In genomic region chr2:31741728-31742127, GRCm38 (mm10) we compare ENCODE assay signal across 17 mouse cellular contexts. TPM values are rescaled to one million over a fixed set of nuclear protein-coding genes. Genes with fewer than 3 reads are reported as not detected.
DNase-seq lines count a peak whose midpoint lies in the region; ATAC-seq lines count a peak whose summit lies in the region.
"Had no signal": no experiment of that assay in that cellular context is flagged by ENCODE, and none has a peak within 500 bp of the region (broad histone marks: within the 10 kb centered on the region; RNA-seq: fewer than 3 reads in every experiment).

No protein-coding gene starts in this region.

- no peak overlapping the region; the same call in 1 of the 2 replicates for H3K27ac ChIP-seq in embryonic facial prominence, embryonic 14.5 days (replicated peaks; ENCODE audit: low read depth, low read length)
- H3K27ac ChIP-seq in embryonic facial prominence, embryonic 10.5 days (replicated peaks), result no peak overlapping the region
- peak overlapping the region in 1 of 2 experiments; percentile 67; a peak in 2 of 4 replicates for H3K27ac ChIP-seq in heart, embryonic 14.5 days (replicated peaks in 1 of 2; ENCODE audit: control insufficient read depth in 1 of 2, insufficient read depth in 1 of 2, low read depth in 2 of 2, low read length in 2 of 2)
- H3K27ac ChIP-seq in midbrain, embryonic 12.5 days (replicated peaks), result 0 out of 2 replicates have a peak overlapping the region, but pooled peaks have one; percentile 10
- no peak overlapping the region for H3K27ac ChIP-seq in midbrain, embryonic 11.5 days (ENCODE audit: low read depth, low read length)
- H3K27ac ChIP-seq: hindbrain, embryonic 14.5 days; limb, embryonic 12.5 days; liver, embryonic 15.5 days; midbrain, embryonic 10.5 days had no signal

- no peaks in the 10 kb centered on the region for H3K36me3 ChIP-seq in embryonic facial prominence, embryonic 14.5 days (ENCODE audit: control insufficient read depth, insufficient read depth, low read length)
- H3K36me3 ChIP-seq in embryonic facial prominence, embryonic 10.5 days (replicated peaks), result peaks cover 3% of the 10 kb centered on the region; the same call in 1 of the 2 replicates
- H3K36me3 ChIP-seq in heart, embryonic 14.5 days (ENCODE audit: control insufficient read depth, insufficient read depth, low read length), result no peaks in the 10 kb centered on the region
- H3K36me3 ChIP-seq in midbrain, embryonic 12.5 days, result no peaks in the 10 kb centered on the region; the same call in 1 of the 2 replicates
- no peaks in the 10 kb centered on the region for H3K36me3 ChIP-seq in midbrain, embryonic 11.5 days (ENCODE audit: control insufficient read depth, insufficient read depth, low read length)
- H3K36me3 ChIP-seq: liver, embryonic 15.5 days; midbrain, embryonic 10.5 days had no signal

- H3K4me3 ChIP-seq in embryonic facial prominence, embryonic 14.5 days (ENCODE audit: low read depth, low read length), result no peak overlapping the region
- no peak overlapping the region for H3K4me3 ChIP-seq in embryonic facial prominence, embryonic 10.5 days
- H3K4me3 ChIP-seq in heart, embryonic 14.5 days (ENCODE audit: control insufficient read depth in 1 of 2, insufficient read depth in 1 of 2, low read depth in 1 of 2, low read length in 2 of 2), result no peak overlapping the region
- no peak overlapping the region for H3K4me3 ChIP-seq in midbrain, embryonic 12.5 days
- no peak overlapping the region for H3K4me3 ChIP-seq in midbrain, embryonic 11.5 days (ENCODE audit: low read depth, low read length)
- H3K4me3 ChIP-seq: erythroblast, embryonic 14.5 days; limb, embryonic 12.5 days; liver, embryonic 15.5 days; midbrain, embryonic 10.5 days had no signal

- no peak for DNase-seq in embryonic facial prominence, embryonic 14.5 days (ENCODE audit: low spot score)
- DNase-seq in embryonic facial prominence, embryonic 10.5 days (ENCODE audit: low spot score), result no peak
- no peak for DNase-seq in heart, postnatal 4 days
- DNase-seq in midbrain, embryonic 11.5 days (ENCODE audit: low spot score, missing footprints), result no peak
- DNase-seq in adrenal gland, adult 2 months, result no peak
- DNase-seq: cerebellum, adult 11-12 months; kidney, adult 2 months; kidney, postnatal 4 days had no signal

- peak overlapping the region; percentile 30; the same call in 1 of the 2 replicates for H3K9ac ChIP-seq in embryonic facial prominence, embryonic 14.5 days (ENCODE audit: low read depth, low read length)
- peak overlapping the region; percentile 3; the same call in 1 of the 2 replicates for H3K9ac ChIP-seq in heart, embryonic 14.5 days (ENCODE audit: low read length)
- H3K9ac ChIP-seq in midbrain, embryonic 12.5 days (replicated peaks), result no peak overlapping the region
- H3K9ac ChIP-seq in midbrain, embryonic 11.5 days (ENCODE audit: low read length), result no peak overlapping the region
- H3K9ac ChIP-seq: hindbrain, embryonic 14.5 days; limb, embryonic 12.5 days; liver, embryonic 15.5 days had no signal

- no peak overlapping the region for H3K4me2 ChIP-seq in embryonic facial prominence, embryonic 14.5 days (ENCODE audit: low read depth, low read length)
- 0 out of 2 replicates have a peak overlapping the region, but pooled peaks have one; percentile 2 for H3K4me2 ChIP-seq in heart, embryonic 14.5 days (ENCODE audit: low read length)
- H3K4me2 ChIP-seq in midbrain, embryonic 12.5 days (replicated peaks), result no peak overlapping the region
- H3K4me2 ChIP-seq in midbrain, embryonic 11.5 days, result no peak overlapping the region
- H3K4me2 ChIP-seq: hindbrain, embryonic 14.5 days; limb, embryonic 12.5 days; liver, embryonic 15.5 days had no signal

- 61% methylated on average over 1 of the region's 1 CpGs for WGBS in embryonic facial prominence, embryonic 14.5 days
- 54% methylated on average over 1 of the region's 1 CpGs for WGBS in embryonic facial prominence, embryonic 10.5 days
- WGBS in heart, embryonic 14.5 days, result 69% methylated on average over 1 of the region's 1 CpGs
- 27% methylated on average over 1 of the region's 1 CpGs for WGBS in midbrain, embryonic 12.5 days
- WGBS in midbrain, embryonic 11.5 days, result 36% methylated on average over 1 of the region's 1 CpGs

- H3K4me1 ChIP-seq in embryonic facial prominence, embryonic 14.5 days (ENCODE audit: control insufficient read depth, insufficient read depth, low read length), result peaks cover 20% of the 10 kb centered on the region
- H3K4me1 ChIP-seq in embryonic facial prominence, embryonic 10.5 days, result peaks cover 64% of the 10 kb centered on the region
- peaks cover 9 to 19% of the 10 kb centered on the region in 2 experiments for H3K4me1 ChIP-seq in heart, embryonic 14.5 days (ENCODE audit: control insufficient read depth in 2 of 2, insufficient read depth in 2 of 2, low read length in 2 of 2)
- peaks cover 6% of the 10 kb centered on the region; the same call in 1 of the 2 replicates for H3K4me1 ChIP-seq in midbrain, embryonic 12.5 days
- H3K4me1 ChIP-seq in midbrain, embryonic 11.5 days (ENCODE audit: control insufficient read depth, insufficient read depth, low read length), result no peaks in the 10 kb centered on the region

- ATAC-seq in embryonic facial prominence, embryonic 14.5 days (ENCODE audit: low read depth), result no peak
- no peak for ATAC-seq in heart, embryonic 14.5 days (ENCODE audit: insufficient number of reproducible peaks, insufficient read depth, low FRiP score, low read depth)
- no peak for ATAC-seq in midbrain, embryonic 12.5 days (ENCODE audit: low FRiP score, low read depth)
- no peak for ATAC-seq in midbrain, embryonic 11.5 days (ENCODE audit: low FRiP score)
- ATAC-seq in erythroblast, adult 5-6 weeks (replicated peaks; ENCODE audit: low FRiP score, poor library complexity, severe bottlenecking), result no peak

- no peaks in the 10 kb centered on the region for H3K9me3 ChIP-seq in embryonic facial prominence, embryonic 14.5 days (ENCODE audit: control insufficient read depth, low read length)
- H3K9me3 ChIP-seq in embryonic facial prominence, embryonic 10.5 days, result no peaks in the 10 kb centered on the region
- H3K9me3 ChIP-seq in heart, embryonic 14.5 days (ENCODE audit: control insufficient read depth, low read length), result no peaks in the 10 kb centered on the region
- H3K9me3 ChIP-seq in midbrain, embryonic 12.5 days, result no peaks in the 10 kb centered on the region
- H3K9me3 ChIP-seq in midbrain, embryonic 11.5 days (ENCODE audit: control insufficient read depth, low read length), result no peaks in the 10 kb centered on the region
- H3K9me3 ChIP-seq: limb, embryonic 12.5 days; liver, embryonic 15.5 days; midbrain, embryonic 10.5 days had no signal

- no peaks in the 10 kb centered on the region for H3K27me3 ChIP-seq in embryonic facial prominence, embryonic 14.5 days (replicated peaks; ENCODE audit: control insufficient read depth, insufficient read depth, low read length)
- no peaks in the 10 kb centered on the region for H3K27me3 ChIP-seq in embryonic facial prominence, embryonic 10.5 days (replicated peaks; ENCODE audit: low read depth, poor library complexity, severe bottlenecking)
- H3K27me3 ChIP-seq in heart, embryonic 14.5 days (ENCODE audit: control insufficient read depth, insufficient read depth, low read length), result no peaks in the 10 kb centered on the region
- H3K27me3 ChIP-seq in midbrain, embryonic 12.5 days, result no peaks in the 10 kb centered on the region
- no peaks in the 10 kb centered on the region for H3K27me3 ChIP-seq in midbrain, embryonic 11.5 days (ENCODE audit: control insufficient read depth, insufficient read depth, low read length)
- H3K27me3 ChIP-seq: CH12.LX; limb, embryonic 12.5 days; liver, embryonic 15.5 days had no signal

RNA-seq across cellular contexts. Expression of gene Abl1, which starts 53.6 kb away (rescaled TPM):
- polyA plus RNA-seq in embryonic facial prominence, embryonic 14.5 days (2014; fragmentation: Nextera tagmentation; extraction: Ambion mirVana), result 47.8 and 48.9 TPM in 2 replicates
- polyA plus RNA-seq in embryonic facial prominence, embryonic 10.5 days (2016; fragmentation: Nextera tagmentation; extraction: Ambion mirVana), result 62.8 and 64.8 TPM in 2 replicates
- 27.8 and 28.9 TPM in 2 replicates for polyA plus RNA-seq in heart, embryonic 14.5 days (2014; fragmentation: Nextera tagmentation; extraction: Ambion mirVana)
- total RNA-seq in heart, postnatal 4 days (2021), result 10 to 100 TPM; 80.1 to 90.6 TPM
- 44.1 and 47.3 TPM in 2 replicates for polyA plus RNA-seq in midbrain, embryonic 12.5 days (2016; fragmentation: Nextera tagmentation; extraction: Ambion mirVana)
- polyA plus RNA-seq in midbrain, embryonic 11.5 days (2014; fragmentation: Nextera tagmentation; extraction: Ambion mirVana), result 28.4 and 33.0 TPM in 2 replicates
- 13.8 and 14.0 TPM in 2 replicates for total RNA-seq in erythroblast, adult 5-6 weeks (2015; ENCODE audit: low replicate concordance)
- 9.5 and 13.4 TPM in 2 replicates for total RNA-seq in erythroblast, adult 5-6 weeks (2017; ENCODE audit: low replicate concordance)
- total RNA-seq in adrenal gland, adult 2 months (2021), result 10 to 100 TPM; 57.0 to 62.7 TPM
- polyA plus RNA-seq in adrenal gland, adult 2 months (2012; rRNA removed), result 56.0 and 63.5 TPM in 2 replicates

Comparison
In these comparisons a context has a peak if more than half of its experiments do, and no peak if none do; other contexts are left out.
1. H3K9ac ChIP-seq: peak in embryonic facial prominence, embryonic 14.5 days (single experiment) and heart, embryonic 14.5 days (single experiment); none in midbrain, embryonic 12.5 days (single experiment) and midbrain, embryonic 11.5 days (single experiment).